Mouse (Mus musculus) neutrophil, adult 59 days (primary cell): ENCODE data around the gene Tor2a. TPM values are rescaled to one million over a fixed set of nuclear protein-coding genes. Genes with fewer than 3 reads are reported as not detected.

Experiments used
- total RNA-seq, 2 experiments: library from RNA; stranded (reverse); gene quantifications; 1 replicate in 1 of 2; 2 replicates in 1 of 2; pipeline ENCODE4 v1.2.4; 2023

Tor2a gene
- total RNA-seq = 10 to 100 TPM; 22.0 to 22.7 TPM

GRCm38 (mm10) chr2:32757056-32757845 lies at the start of gene Tor2a:
TSS of gene Tor2a (plus strand) at chr2:32757234.

DNA sequence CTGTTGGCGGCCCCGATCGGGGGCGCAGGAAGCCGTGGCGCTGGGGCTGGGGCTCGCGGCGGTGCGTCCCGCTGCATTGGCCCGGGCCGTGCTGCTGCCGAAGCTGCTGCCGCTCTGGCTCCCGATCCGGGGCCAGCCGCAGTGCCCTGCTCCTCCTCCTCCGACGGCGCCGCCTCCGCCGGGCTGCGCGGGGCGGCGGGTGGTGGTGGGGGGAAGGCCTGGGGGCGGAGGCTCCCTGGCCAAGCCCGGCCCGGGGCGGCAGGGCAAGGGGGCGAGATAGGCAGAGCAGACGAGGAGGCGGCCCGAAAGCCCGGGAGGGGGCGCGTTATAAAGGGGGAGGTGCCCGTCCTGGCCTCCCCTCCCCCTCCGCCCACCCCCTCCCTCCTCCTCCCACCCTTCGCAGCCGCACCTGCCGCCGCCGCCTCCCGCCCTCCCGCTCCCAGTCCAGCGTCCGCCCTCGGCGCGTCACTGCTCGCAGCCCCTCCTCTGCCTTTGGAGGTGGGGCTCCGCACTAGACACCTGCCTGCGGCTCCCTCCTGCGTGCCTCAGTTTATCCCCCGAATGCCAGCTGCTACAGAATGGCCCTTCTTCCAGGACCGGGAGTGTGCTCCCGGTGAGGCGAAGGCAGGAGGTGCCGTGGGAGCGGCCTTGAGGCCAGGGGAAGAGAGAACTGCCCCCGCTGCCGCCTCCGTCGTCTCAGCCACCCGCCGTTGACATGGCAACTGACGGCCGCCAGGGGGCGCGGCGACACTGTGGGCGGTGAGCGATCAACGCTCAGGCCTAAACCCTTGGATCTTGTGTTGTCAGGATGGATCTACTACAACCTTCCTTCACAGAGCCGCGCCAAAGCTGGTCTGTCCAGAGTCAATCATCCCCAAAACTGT lies 43.9 kb upstream of the Tor2a start, which contains the start of gene Cdk9:
Cdk9 (minus strand) TSS at position 143 of the 884 bp plus-strand sequence.

DNA sequence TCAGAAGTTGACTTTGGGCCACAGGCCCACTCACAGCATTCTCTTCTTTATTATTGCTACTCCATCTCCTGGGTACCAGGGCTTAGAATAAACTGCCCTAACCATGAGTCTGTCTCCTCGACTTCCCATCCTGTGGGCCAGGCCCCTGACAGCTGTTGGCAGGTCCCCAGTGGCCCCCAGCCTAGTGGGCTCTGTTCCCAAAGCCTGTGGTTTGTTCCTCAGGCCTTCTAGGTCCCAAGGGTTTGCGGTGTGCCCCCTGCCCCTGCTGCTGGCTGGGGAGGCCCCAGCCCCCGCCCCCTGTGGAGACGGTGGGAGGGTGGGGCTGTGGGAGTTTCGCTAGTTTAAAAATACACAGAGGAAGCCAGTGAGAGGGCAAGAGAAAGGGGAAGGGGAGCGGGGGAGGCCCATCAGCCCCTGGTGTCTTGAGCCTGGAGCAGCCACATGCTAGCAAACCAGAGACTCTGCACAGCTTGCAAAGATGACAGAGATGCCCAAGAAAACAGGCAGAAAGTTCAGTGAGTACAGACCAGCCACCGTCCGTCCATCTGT lies 36.3 kb upstream of the Tor2a start, which contains the start of gene Sh2d3c:
Sh2d3c (plus strand) TSS at position 375 of the 549 bp plus-strand sequence.

GRCm38 (mm10) chr2:32740916-32741272 lies 16.1 kb upstream of the Tor2a start, which contains the start of gene 6330409D20Rik:
TSS of gene 6330409D20Rik (minus strand) at chr2:32741016.

DNA sequence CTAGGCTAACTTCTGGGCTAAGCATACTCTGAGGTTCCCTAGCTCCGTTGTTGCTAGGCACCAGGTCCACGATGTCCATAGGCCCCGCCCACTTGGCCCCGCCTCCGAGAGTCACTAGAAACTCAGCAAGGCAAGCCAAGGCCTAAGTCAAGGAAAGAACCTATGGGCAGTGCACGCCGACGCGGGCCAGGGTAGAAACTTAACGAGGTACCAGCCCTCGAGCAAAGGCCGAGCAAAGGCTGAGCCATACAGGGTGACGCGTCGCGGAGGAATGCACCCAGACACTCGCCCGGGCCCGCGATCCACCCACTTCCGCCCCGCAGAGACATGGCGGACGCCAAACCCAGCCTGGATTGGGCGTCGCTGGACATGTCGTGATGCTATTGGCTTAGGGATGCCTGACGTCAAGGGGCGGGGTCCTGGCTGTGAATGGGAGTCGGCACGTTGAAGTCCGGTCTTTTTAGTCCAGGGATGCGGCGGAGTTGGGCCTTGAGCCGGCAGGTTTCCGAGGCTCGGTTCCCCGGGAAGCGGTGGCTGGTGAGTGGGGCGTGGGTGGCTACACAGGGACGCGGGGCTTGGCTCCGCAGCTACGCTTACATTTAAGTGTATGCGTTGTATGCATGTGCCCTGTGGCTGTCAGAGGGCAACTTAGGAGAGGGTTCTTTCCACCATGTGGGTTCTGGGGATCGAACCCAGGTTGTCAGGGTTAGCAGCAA lies 18.5 kb downstream of the Tor2a start, which contains the start of the genes Ttc16 and Ptrh1:
Ttc16 (minus strand) TSS at position 275 of the 716 bp plus-strand sequence.
Ptrh1 (plus strand) TSS at position 428 of the 716 bp plus-strand sequence.

DNA sequence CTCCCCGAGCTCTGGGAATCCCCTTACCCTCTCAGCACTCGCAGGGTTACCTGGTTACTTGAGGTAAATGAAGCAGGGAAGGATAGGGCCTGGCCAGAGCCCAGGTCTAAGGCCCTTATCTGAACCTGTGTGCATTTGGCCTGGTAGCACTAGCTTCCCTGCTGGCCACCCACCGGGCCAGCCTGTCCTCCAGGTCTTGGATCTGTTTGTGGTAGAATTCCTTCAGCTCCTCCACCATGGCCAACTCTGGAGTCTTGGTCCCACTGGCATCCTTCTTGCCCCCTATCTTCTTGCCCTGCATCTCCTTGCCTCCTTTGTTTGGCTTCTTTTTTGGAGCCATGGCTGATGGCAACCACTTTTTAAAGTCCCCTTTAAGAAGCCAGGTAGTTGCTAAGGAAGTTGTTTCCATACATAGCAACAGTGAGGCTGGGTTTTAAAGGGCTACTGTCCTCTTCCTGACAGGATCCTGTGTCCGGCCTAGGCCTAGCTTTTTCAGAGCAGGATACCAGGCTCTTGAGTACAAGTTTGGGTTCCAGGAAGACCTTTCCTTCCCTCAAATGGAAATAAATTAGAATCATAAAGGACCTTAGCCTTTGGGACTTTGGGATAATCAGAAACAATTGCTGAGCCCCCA lies 27.1 kb downstream of the Tor2a start, which contains the start of gene Cfap157:
Cfap157 (minus strand) TSS at position 381 of the 634 bp plus-strand sequence.

Other genes starting within 250 kb of the Tor2a start
- 10 to 100 TPM; 15.6 to 17.1 TPM for gene Fam102a, start 221.9 kb upstream of the Tor2a start, total RNA-seq
- gene Dpm2, start 186.4 kb upstream of the Tor2a start, total RNA-seq = 10 to 100 TPM; 54.4 to 59.5 TPM
- gene Pip5kl1, start 182.4 kb upstream of the Tor2a start, total RNA-seq = under 1 TPM in 1 of 2 experiments, not detected in 1; 0.22 TPM
- gene 9430097D07Rik, start 181.6 kb upstream of the Tor2a start, total RNA-seq = not detected
- gene St6galnac4, start 170.1 kb upstream of the Tor2a start, total RNA-seq = 10 to 100 TPM; 16.5 to 16.7 TPM
- gene St6galnac6, start 157.5 kb upstream of the Tor2a start, total RNA-seq = 10 to 100 TPM in 1 of 2 experiments, 1 to 10 TPM in 1; 9.1 to 14.1 TPM
- under 1 TPM; 0.51 to 0.53 TPM for gene Ak1, start 135.5 kb upstream of the Tor2a start, total RNA-seq
- 10 to 100 TPM; 10.3 to 11.4 TPM for gene Eng, start 110.6 kb upstream of the Tor2a start, total RNA-seq
- gene Fpgs, start 53.1 kb upstream of the Tor2a start, total RNA-seq = 1 to 10 TPM; 4.8 to 5.6 TPM
- gene Cdk9, start 44.2 kb upstream of the Tor2a start, total RNA-seq = 100 to 1,000 TPM; 147 to 175 TPM
- 100 to 1,000 TPM; 245 to 274 TPM for gene Sh2d3c, start 36.2 kb upstream of the Tor2a start, total RNA-seq
- not detected for gene 6330409D20Rik, start 16.2 kb upstream of the Tor2a start, total RNA-seq
- gene Ttc16, start 18.4 kb downstream of the Tor2a start, total RNA-seq = not detected
- 1 to 10 TPM; 1.0 to 1.7 TPM for gene Ptrh1, start 18.6 kb downstream of the Tor2a start, total RNA-seq
- not detected for gene Cfap157, start 27.2 kb downstream of the Tor2a start, total RNA-seq
- 1 to 10 TPM; 1.2 to 1.5 TPM for gene Stxbp1, start 90.0 kb downstream of the Tor2a start, total RNA-seq
- gene Fam129b, start 118.9 kb downstream of the Tor2a start, total RNA-seq = 10 to 100 TPM; 22.1 to 35.0 TPM
- gene Rpl12, start 204.3 kb downstream of the Tor2a start, total RNA-seq = 100 to 1,000 TPM; 131 to 156 TPM
- 10 to 100 TPM; 35.7 to 37.7 TPM for gene Lrsam1, start 204.4 kb downstream of the Tor2a start, total RNA-seq
- gene Slc2a8, start 224.8 kb downstream of the Tor2a start, total RNA-seq = 1 to 10 TPM; 4.4 to 4.5 TPM